In genomic region chr17:42782156-42782757, GRCm38 (mm10) we compare ENCODE assay signal across 8 mouse cellular contexts. TPM values are rescaled to one million over a fixed set of nuclear protein-coding genes. Genes with fewer than 3 reads are reported as not detected.
A peak's percentile ranks its signal among the peaks of the same experiment; 100 is the strongest.
DNase-seq lines count a peak whose midpoint lies in the region; ATAC-seq and TF ChIP-seq lines count a peak whose summit lies in the region.

No protein-coding gene starts in this region.

- no peaks in the 10 kb centered on the region for H3K4me1 ChIP-seq in forebrain, embryonic 15.5 days
- H3K4me1 ChIP-seq in hindbrain, embryonic 14.5 days (replicated peaks; ENCODE audit: control insufficient read depth, insufficient read depth, low read length) = no peaks in the 10 kb centered on the region
- H3K4me1 ChIP-seq in lung, postnatal 0 days (ENCODE audit: insufficient read depth, low read depth, low read length) = no peaks in the 10 kb centered on the region

- no peaks in the 10 kb centered on the region for H3K36me3 ChIP-seq in forebrain, embryonic 15.5 days
- H3K36me3 ChIP-seq in hindbrain, embryonic 14.5 days (replicated peaks; ENCODE audit: control insufficient read depth, insufficient read depth) = no peaks in the 10 kb centered on the region
- H3K36me3 ChIP-seq in lung, postnatal 0 days (ENCODE audit: insufficient read depth, low read length) = no peaks in the 10 kb centered on the region

- H3K27ac ChIP-seq in forebrain, embryonic 15.5 days (replicated peaks) = no peak overlapping the region
- no peak overlapping the region for H3K27ac ChIP-seq in hindbrain, embryonic 14.5 days
- H3K27ac ChIP-seq in lung, postnatal 0 days (ENCODE audit: low read length) = no peak overlapping the region

- no peaks in the 10 kb centered on the region for H3K9me3 ChIP-seq in forebrain, embryonic 15.5 days
- no peaks in the 10 kb centered on the region for H3K9me3 ChIP-seq in hindbrain, embryonic 14.5 days (ENCODE audit: control insufficient read depth, low read length)
- no peaks in the 10 kb centered on the region for H3K9me3 ChIP-seq in lung, postnatal 0 days (ENCODE audit: low read length)

- TF ChIP-seq CTCF in lung, postnatal 0 days (IDR thresholded peaks at IDR 0.05) = peak; percentile 87

- no peak overlapping the region for H3K9ac ChIP-seq in forebrain, embryonic 15.5 days (replicated peaks)
- H3K9ac ChIP-seq in hindbrain, embryonic 14.5 days = no peak overlapping the region
- H3K9ac ChIP-seq in lung, postnatal 0 days (replicated peaks; ENCODE audit: low read depth) = no peak overlapping the region

- TF ChIP-seq EP300 in lung, postnatal 0 days (IDR thresholded peaks at IDR 0.05) = no peak

- WGBS in forebrain, embryonic 15.5 days = 54% methylated on average over 7 of the region's 7 CpGs
- WGBS in hindbrain, embryonic 14.5 days = 58% methylated on average over 7 of the region's 7 CpGs
- WGBS in lung, postnatal 0 days = 51% methylated on average over 7 of the region's 7 CpGs

- no peaks in the 10 kb centered on the region for H3K27me3 ChIP-seq in forebrain, embryonic 15.5 days
- H3K27me3 ChIP-seq in hindbrain, embryonic 14.5 days (ENCODE audit: control insufficient read depth, insufficient read depth, low read length) = no peaks in the 10 kb centered on the region
- no peaks in the 10 kb centered on the region for H3K27me3 ChIP-seq in lung, postnatal 0 days (replicated peaks; ENCODE audit: insufficient read depth, low read length)

- H3K4me3 ChIP-seq in forebrain, embryonic 15.5 days = no peak overlapping the region
- no peak overlapping the region for H3K4me3 ChIP-seq in hindbrain, embryonic 14.5 days (replicated peaks; ENCODE audit: low read length)
- no peak overlapping the region for H3K4me3 ChIP-seq in lung, postnatal 0 days (ENCODE audit: low read depth, low read length)

- peak; percentile 92 for ATAC-seq in forebrain, embryonic 15.5 days (replicated peaks)
- peak; percentile 77; the same call in 1 of the 2 replicates for ATAC-seq in hindbrain, embryonic 14.5 days (ENCODE audit: low FRiP score)
- peak; percentile 80 for ATAC-seq in lung, postnatal 0 days

- H3K4me2 ChIP-seq in forebrain, embryonic 15.5 days (replicated peaks) = no peak overlapping the region
- H3K4me2 ChIP-seq in hindbrain, embryonic 14.5 days (replicated peaks) = no peak overlapping the region
- H3K4me2 ChIP-seq in lung, postnatal 0 days (replicated peaks; ENCODE audit: low read depth, low read length) = no peak overlapping the region

- DNase-seq in NIH3T3 (ENCODE audit: low read depth) = peak; percentile 87
- peak; percentile 32 for DNase-seq in cerebellum, adult 11-12 months
- DNase-seq in hindbrain, embryonic 14.5 days (ENCODE audit: low spot score) = peak; percentile 89
- DNase-seq in layer of hippocampus, postnatal 10 days (ENCODE audit: low spot score in 2 of 2) = peak; percentile 82 to 83
- peak; percentile 81 for DNase-seq in lung, postnatal 0 days (ENCODE audit: low spot score)
- DNase-seq in retina, embryonic 14.5 days (ENCODE audit: low spot score) = peak; percentile 90
- DNase-seq in urinary bladder, postnatal 25 days (ENCODE audit: low spot score) = peak; percentile 57

RNA-seq across cellular contexts. Expression of gene Adgrf2, which starts 40.3 kb away (rescaled TPM):
- polyA plus RNA-seq in forebrain, embryonic 15.5 days (2015; fragmentation: Nextera tagmentation; extraction: Ambion mirVana) = 0.08 TPM in 2 replicates
- 0.08 and 0.17 TPM in 2 replicates for polyA plus RNA-seq in hindbrain, embryonic 14.5 days (2014; fragmentation: Nextera tagmentation; extraction: Ambion mirVana)
- under 1 TPM; 0.42 to 0.66 TPM for total RNA-seq in layer of hippocampus, postnatal 10 days (2021)
- not detected in 2 replicates for polyA plus RNA-seq in lung, postnatal 0 days (2015; fragmentation: Nextera tagmentation; extraction: Ambion mirVana)

Comparison
In these comparisons a context has a peak if more than half of its experiments do, and no peak if none do; other contexts are left out.
1. DNase-seq: peak in every context shown above with its lines; median percentile 90 in retina, embryonic 14.5 days; 89 in hindbrain, embryonic 14.5 days; 87 in NIH3T3; 82 in layer of hippocampus, postnatal 10 days; 81 in lung, postnatal 0 days; 57 in urinary bladder, postnatal 25 days; 32 in cerebellum, adult 11-12 months.